Mouse (Mus musculus): ENCODE results near the gene Glb1l. TPM values are rescaled to one million over a fixed set of nuclear protein-coding genes. Genes with fewer than 3 reads are reported as not detected.

Gene Glb1l
- total and polyA plus RNA-seq, 3 experiments: 7.6 to 13.0 TPM; not detected in 1

DNA sequence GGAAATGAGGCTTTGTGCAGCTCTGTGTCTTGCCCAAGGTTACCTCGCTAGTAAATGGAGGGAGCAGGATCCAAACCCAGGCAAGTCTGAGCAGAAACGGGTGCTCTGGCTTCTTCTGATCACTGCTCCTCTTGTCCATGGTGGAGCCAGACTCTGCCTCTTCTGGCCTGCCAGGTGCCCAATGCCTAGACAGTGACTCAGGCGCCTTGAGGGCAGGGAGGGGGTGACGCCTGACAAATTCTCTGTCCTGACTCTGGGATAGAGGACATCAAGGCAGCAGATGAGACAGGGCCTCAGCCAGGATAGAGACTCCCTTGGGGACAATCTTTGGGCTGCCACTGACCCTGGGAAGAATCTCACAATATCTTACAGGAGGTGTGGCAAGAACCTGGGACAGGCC lies 20.6 kb upstream of the Glb1l start:
- Histone ChIP-seq H3K4me3 (ENCODE audit: control insufficient read depth in 1 of 2, insufficient read depth in 1 of 2, low read depth in 2 of 2, low read length in 2 of 2) (no peak overlapping the region), H3K27ac (ENCODE audit: control insufficient read depth, low read depth, low read length) (no peak overlapping the region), H3K79me2 (ENCODE audit: control insufficient read depth, insufficient read depth, low read length, poor library complexity) (no peaks in the 10 kb centered on the region; the same call in 1 of the 2 replicates), H3K27me3 (ENCODE audit: control insufficient read depth in 1 of 2, insufficient read depth in 2 of 2, low read length in 2 of 2) (no peaks in the 10 kb centered on the region), H3K9ac (ENCODE audit: control insufficient read depth, low read depth, low read length, poor library complexity, severe bottlenecking) (no peak overlapping the region), H3K36me3 (ENCODE audit: control insufficient read depth in 1 of 2, insufficient read depth in 2 of 2, low read length in 2 of 2) (peaks cover 0 to 46% of the 10 kb centered on the region in 2 experiments; a peak in 2 of 4 replicates), H3K9me3 (replicated peaks; ENCODE audit: insufficient read depth, low read length) (no peaks in the 10 kb centered on the region), H3K4me1 (ENCODE audit: control insufficient read depth in 1 of 2, insufficient read depth in 2 of 2, low read length in 2 of 2) (peaks cover 25 to 51% of the 10 kb centered on the region in 2 experiments)
- no peak for TF ChIP-seq UBTF (IDR thresholded peaks at IDR 0.05; ENCODE audit: borderline replicate concordance, insufficient read depth, low read depth, low read length)
- no peak for TF ChIP-seq MAZ (IDR thresholded peaks at IDR 0.05; ENCODE audit: low read depth, low read length)
- no peak for TF ChIP-seq NRF1 (IDR thresholded peaks at IDR 0.05; ENCODE audit: insufficient read depth, low read depth, low read length, poor library complexity, severe bottlenecking)
- TF ChIP-seq TCF12 (IDR thresholded peaks at IDR 0.05; ENCODE audit: low read depth, low read length): no peak
- TF ChIP-seq SMC3 (IDR thresholded peaks at IDR 0.05; ENCODE audit: low read depth, low read length): no peak
- TF ChIP-seq MXI1 (IDR thresholded peaks at IDR 0.05; ENCODE audit: low read depth, low read length): no peak
- TF ChIP-seq KAT2A (conservative IDR thresholded peaks at IDR 0.05; ENCODE audit: low read depth, low read length): no peak
- TF ChIP-seq ETS1 (IDR thresholded peaks at IDR 0.05; ENCODE audit: low read depth, low read length): no peak
- TF ChIP-seq USF1 (IDR thresholded peaks at IDR 0.05; ENCODE audit: low read depth, low read length): no peak
- TF ChIP-seq BHLHE40 (IDR thresholded peaks at IDR 0.05; ENCODE audit: borderline replicate concordance, low read depth, low read length): no peak
- DNase-seq (ENCODE audit: low read depth, low spot score): no peak

DNA sequence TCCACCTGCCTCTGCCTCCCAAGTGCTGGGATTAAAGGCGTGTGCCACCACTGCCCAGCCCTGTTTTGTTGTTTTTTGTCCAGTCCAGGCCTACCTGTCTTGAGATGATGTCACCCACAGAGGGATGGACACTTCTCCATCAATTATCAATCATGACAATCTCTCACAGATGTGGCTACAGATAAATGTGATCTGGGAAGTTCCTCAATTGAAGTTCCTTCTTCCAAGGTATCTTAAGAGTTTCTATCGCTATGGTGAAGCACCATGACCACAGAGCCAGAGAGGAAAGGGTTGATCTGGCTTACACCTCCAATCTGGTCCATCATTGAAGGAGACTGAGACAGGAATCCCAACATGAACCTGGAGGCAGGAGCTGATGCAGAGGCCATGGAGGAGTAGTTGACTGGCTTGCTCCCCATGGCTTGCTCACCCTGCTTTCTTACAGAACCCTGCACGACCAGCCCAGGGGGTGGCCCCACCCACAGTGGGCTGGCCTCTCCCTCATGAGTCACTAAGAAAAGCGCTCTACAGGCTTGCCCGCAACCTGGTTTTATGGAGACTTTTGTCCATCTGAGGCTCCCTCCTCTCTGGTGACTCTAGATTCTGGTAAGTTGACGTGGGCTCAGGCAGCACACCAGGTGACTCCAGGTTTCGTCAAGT lies 19.9 kb upstream of the Glb1l start:
- peaks cover 0 to 47% of the 10 kb centered on the region in 2 experiments; a peak in 2 of 4 replicates for H3K36me3 ChIP-seq (ENCODE audit: control insufficient read depth in 1 of 2, insufficient read depth in 2 of 2, low read length in 2 of 2)
- TF ChIP-seq RCOR1 (IDR thresholded peaks at IDR 0.05; ENCODE audit: low read depth, low read length) (peak; percentile 47; the same call in 1 of the 2 replicates), POLR2AphosphoS2 (IDR thresholded peaks at IDR 0.05; ENCODE audit: low read length) (no peak), MAZ (IDR thresholded peaks at IDR 0.05; ENCODE audit: low read depth, low read length) (no peak), UBTF (IDR thresholded peaks at IDR 0.05; ENCODE audit: borderline replicate concordance, insufficient read depth, low read depth, low read length) (no peak), ETS1 (IDR thresholded peaks at IDR 0.05; ENCODE audit: low read depth, low read length) (peak; percentile 53), ZNF384 (IDR thresholded peaks at IDR 0.05; ENCODE audit: low read depth, low read length) (no peak), TCF12 (IDR thresholded peaks at IDR 0.05; ENCODE audit: low read depth, low read length) (0 out of 2 replicates have a peak, but pooled peaks have one; percentile 18), SIN3A (IDR thresholded peaks at IDR 0.05; ENCODE audit: low read length) (0 out of 2 replicates have a peak, but pooled peaks have one; percentile 27), GATA1 (IDR thresholded peaks at IDR 0.05; ENCODE audit: low read depth, low read length) (peak; percentile 86), EP300 (IDR thresholded peaks at IDR 0.05; ENCODE audit: low read depth in 1 of 2, low read length in 2 of 2) (peak; percentile 19 to 75; a peak in 2 of 4 replicates), SMC3 (IDR thresholded peaks at IDR 0.05; ENCODE audit: low read depth, low read length) (no peak)
- no peaks in the 10 kb centered on the region for H3K9me3 ChIP-seq (replicated peaks; ENCODE audit: insufficient read depth, low read length)
- no peak overlapping the region for H3K27ac ChIP-seq (ENCODE audit: control insufficient read depth, low read depth, low read length)
- H3K27me3 ChIP-seq (ENCODE audit: control insufficient read depth in 1 of 2, insufficient read depth in 2 of 2, low read length in 2 of 2): no peaks in the 10 kb centered on the region
- no peak overlapping the region for H3K4me3 ChIP-seq (ENCODE audit: control insufficient read depth in 1 of 2, insufficient read depth in 1 of 2, low read depth in 2 of 2, low read length in 2 of 2)
- H3K9ac ChIP-seq (ENCODE audit: control insufficient read depth, low read depth, low read length, poor library complexity, severe bottlenecking): no peak overlapping the region
- peaks cover 28 to 55% of the 10 kb centered on the region in 2 experiments for H3K4me1 ChIP-seq (ENCODE audit: control insufficient read depth in 1 of 2, insufficient read depth in 2 of 2, low read length in 2 of 2)
- DNase-seq (ENCODE audit: low read depth, low spot score): peak; percentile 75
- no peaks in the 10 kb centered on the region for H3K79me2 ChIP-seq (ENCODE audit: control insufficient read depth, insufficient read depth, low read length, poor library complexity)
